Mouse (Mus musculus) gastrocnemius, postnatal 36 days (tissue): ENCODE measurements around the gene Tcte2. TPM values are rescaled to one million over a fixed set of nuclear protein-coding genes. Genes with fewer than 3 reads are reported as not detected.

Experiments used
- DNase-seq, 2 experiments: peaks; one replicate each; pipeline ENCODE4 v3.0.0; 2022
- intact Hi-C: fragments of 180-260 bp; cut with DNase I; formaldehyde crosslinking; loops from one replicate; pipeline ENCODE4 v1.15.1; 2025
- total RNA-seq, 2 experiments: library from RNA; stranded (reverse); gene quantifications; 2 replicates each; pipeline ENCODE4 v1.2.3; 2021

The Tcte2 gene
- total RNA-seq, 2 experiments from 2014 or later = 0.48 to 1.5 TPM

- intact Hi-C loops = no loop called here
- DNase-seq = no peak
These were observed 13.9 kb downstream of the Tcte2 start for GRCm38 (mm10) chr17:13747681-13748080.

DNA sequence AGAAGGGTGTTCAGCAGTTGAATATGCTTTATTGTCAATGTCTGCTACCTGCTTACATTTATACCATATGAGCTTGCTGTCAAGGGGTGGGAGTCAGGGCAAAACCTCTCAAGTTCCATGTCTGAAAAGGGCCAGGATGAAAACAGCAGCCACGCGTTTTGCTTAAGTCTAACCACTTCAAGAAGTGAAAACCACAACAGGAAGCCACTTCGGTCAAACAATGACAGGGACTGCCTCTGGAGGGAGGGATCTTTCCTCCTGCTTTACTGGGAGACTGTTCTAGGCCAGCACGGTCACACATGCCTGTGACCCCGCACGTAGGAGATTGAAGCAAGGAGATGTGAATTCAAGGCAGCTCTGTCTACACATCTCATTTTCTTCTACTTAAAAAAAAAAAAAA is 15.3 kb downstream of the Tcte2 start:
- intact Hi-C loops = no loop called here
- DNase-seq = no peak

DNA sequence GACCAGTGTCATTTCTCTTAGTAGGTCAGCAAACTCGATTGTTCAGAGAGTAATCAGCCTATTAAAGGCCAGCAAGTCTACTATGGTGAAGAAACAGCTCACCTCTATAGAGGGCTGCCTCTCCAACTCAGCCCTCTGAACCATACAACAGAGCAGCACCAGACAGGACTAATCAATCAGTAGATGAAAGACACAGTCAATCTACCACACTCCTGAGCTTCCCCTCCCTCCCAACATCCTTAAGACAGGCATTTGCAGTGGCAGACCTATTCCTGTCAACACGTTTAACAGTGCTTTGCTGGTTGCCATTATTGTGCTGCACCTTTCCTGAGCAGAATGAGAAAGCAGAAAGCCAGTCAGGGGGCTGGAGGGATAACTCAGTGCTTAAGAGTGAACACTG is 16.3 kb downstream of the Tcte2 start:
- DNase-seq = no peak
- intact Hi-C loops = no loop called here

GRCm38 (mm10) chr17:13744824-13745223 is 16.8 kb downstream of the Tcte2 start:
- DNase-seq = no peak
- intact Hi-C loops = no loop called here

DNA sequence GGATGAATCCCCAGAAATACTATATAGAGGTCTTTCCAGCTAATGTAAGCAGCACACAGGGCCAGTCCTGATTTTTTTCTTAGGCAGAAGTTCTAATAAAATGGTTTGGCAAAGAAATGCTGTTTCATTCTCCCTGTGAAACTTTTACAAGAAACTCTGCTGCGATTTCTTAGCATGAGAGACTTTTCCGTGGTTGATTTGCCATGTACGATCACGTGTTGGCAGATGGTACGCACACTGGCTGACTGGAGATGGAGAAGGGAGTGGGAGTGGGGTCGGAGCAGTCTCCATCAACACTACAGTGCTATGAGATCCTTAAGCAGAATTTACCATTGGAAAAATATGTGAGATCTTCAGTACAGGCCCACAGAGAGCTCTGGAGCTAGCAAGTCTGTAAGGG is 17.4 kb downstream of the Tcte2 start:
- no peak for DNase-seq
- intact Hi-C loops = no loop called here

DNA sequence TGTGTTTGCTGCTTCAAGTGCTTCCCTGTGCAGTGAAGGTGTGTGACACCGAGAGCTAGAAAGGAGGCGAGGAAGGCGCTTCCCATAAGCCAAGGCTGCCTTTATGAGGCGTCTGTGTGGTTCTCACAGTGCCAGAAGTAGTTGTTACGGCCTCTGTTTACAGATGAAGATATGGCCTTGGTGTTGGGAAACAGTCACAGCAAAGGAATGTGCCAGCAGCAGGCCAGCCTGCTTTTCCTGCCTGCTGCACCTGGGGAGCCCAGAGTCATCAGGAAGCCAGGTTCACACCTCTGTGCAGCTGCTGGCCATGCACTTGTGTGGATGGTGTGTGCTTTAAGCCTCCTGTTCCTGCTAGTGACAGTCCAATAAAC is 17.9 kb downstream of the Tcte2 start:
- intact Hi-C loops = no loop called here

GRCm38 (mm10) chr17:13742941-13743708 is 18.5 kb downstream of the Tcte2 start:
- DNase-seq = no peak
- intact Hi-C loops = no loop called here

More for the DNA sequence above, 17.9 kb downstream of the Tcte2 start:
- no peak for DNase-seq

GRCm38 (mm10) chr17:13742334-13742733 is 19.3 kb downstream of the Tcte2 start:
- intact Hi-C loops = no loop called here
- DNase-seq = no peak

DNA sequence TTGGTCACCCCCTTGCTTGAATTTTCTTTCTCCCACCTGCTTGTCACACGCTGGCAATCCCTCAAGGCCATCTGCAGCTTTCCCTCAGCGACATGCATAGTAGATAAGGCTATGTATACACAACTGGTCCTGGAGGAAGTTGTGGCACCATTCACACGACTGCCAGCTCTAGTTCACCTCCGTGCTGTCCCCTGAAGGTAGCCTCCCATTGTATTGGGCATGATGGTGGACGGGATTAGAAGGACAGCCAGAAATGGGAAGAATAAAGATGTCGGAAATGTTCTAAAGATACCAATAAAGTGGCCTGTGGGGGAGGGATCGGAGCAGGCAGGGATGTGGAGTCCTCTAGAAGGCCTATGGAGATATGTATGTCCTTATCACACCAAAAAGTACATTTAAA is 20.0 kb downstream of the Tcte2 start:
- intact Hi-C loops = no loop called here
- no peak for DNase-seq

DNA sequence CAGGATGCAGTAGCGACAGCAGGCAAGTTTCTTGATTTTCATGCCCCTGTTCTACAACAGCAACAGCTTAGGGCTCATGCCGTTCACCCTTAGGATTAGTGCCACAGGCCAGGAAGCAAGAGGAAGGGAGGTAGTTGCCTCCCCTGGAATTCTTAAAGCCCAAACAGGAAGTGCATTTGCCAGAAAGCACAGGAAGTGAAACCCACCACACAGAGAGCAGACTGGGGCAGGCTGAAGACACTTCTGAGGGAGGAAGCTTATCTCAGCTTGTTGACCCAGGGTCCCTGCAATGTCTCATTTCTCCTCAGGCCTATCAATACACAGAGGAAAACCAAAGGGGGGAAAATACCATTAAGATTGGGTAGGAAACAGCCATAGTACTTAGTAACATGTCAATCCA is 20.8 kb downstream of the Tcte2 start:
- intact Hi-C loops = no loop called here
- DNase-seq = no peak

DNA sequence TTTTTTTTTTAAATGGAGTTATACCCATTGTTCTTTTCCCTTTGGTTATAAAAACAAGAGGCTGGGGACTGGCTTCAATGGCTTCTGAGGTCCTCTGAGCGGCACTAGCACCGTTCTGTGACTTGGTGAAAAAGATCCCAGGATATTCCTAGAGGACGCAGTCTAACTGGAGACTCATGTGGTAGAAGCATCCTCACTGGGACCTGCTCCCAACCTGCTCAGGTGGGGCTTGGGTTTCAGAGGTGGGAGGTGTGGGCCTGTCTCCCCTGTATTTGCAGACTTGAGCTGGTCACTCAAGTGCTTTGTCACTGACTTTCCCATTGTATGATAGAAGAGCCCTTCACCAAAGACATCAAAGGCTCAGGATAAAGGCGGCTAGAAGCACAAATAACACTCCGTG is 21.6 kb downstream of the Tcte2 start:
- intact Hi-C loops = no loop called here
- no peak for DNase-seq

GRCm38 (mm10) chr17:13738916-13739315 is 22.7 kb downstream of the Tcte2 start:
- no peak for DNase-seq
- intact Hi-C loops = no loop called here

DNA sequence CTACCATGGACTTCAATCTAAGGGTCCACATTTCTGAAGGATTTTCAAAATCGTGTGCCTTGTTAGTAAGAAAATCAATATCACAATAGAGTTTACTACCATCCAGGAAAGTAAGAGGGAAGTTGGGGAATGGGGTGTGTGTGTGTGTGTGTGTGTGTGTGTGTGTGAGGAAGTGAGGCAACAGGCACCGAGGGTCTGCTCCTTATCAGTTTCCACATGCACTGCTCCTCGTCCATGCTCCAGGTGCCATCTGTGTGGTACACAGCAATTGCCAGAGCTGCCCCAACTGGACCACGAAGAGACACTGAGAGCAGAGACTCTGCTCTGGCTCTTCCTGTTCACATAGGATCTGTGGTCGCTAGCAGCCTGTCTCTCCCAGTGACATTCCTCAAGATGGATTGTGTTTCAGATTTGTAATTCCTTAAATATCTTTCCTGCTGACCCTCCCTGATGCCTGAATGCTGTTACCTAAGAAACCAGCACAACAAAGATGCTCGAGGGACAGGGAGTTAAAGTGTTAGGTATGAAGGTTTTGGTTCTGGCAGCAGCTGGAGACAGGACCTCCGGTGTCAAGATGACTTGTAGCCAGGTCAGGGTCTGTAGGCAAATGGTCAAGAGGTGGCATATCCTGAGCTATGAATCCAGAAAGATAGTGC is 23.4 kb downstream of the Tcte2 start:
- intact Hi-C loops = no loop called here
- DNase-seq = no peak

DNA sequence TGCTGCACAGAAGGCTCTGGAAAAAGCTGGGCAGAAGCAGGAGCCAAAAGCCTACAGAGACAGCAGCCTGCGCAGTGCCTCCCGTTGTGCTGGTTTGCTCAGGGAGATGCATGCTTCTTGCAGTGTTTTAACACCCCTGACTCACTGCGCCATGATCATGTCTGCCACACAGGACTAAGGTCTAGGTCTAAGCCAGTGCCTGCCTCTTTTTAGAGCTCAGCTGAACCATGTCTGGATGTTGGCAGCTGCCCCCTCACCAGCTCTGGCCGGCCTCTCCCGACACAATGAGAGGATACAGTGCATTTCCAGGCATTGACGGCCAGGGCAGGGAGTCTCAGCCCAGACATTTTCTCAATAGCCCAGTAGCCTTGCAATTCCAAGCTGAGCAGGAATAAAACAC is 24.3 kb downstream of the Tcte2 start:
- no peak for DNase-seq
- intact Hi-C loops = no loop called here

GRCm38 (mm10) chr17:13735803-13736282 is 25.8 kb downstream of the Tcte2 start:
- no peak for DNase-seq
- intact Hi-C loops = no loop called here

GRCm38 (mm10) chr17:13735057-13735456 is 26.6 kb downstream of the Tcte2 start:
- DNase-seq = no peak

DNA sequence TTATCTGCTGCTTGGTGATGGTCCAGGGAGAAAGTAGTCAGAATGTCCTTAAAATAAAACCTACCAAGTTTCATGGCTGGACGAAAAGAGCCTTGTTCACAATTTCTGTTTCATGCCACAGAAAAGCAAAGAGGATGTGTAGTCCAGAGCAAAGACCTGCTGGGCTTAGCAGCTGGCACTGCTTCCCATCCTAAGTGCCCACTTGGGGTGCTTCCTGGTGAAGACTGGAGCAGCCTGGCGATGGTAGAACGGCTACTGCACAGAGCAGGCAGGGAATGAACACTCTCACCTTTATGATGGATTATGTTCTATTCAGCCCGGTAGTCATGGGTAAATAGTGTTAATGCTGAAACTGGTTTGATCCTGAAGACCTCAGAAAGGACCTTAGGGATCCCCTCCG is 27.7 kb downstream of the Tcte2 start:
- no peak for DNase-seq
- intact Hi-C loops = no loop called here

More at GRCm38 (mm10) chr17:13735057-13735456, 26.6 kb downstream of the Tcte2 start:
- intact Hi-C loops = no loop called here

- no peak for DNase-seq
- intact Hi-C loops = no loop called here
These were observed 28.9 kb downstream of the Tcte2 start for GRCm38 (mm10) chr17:13732685-13733084.

DNA sequence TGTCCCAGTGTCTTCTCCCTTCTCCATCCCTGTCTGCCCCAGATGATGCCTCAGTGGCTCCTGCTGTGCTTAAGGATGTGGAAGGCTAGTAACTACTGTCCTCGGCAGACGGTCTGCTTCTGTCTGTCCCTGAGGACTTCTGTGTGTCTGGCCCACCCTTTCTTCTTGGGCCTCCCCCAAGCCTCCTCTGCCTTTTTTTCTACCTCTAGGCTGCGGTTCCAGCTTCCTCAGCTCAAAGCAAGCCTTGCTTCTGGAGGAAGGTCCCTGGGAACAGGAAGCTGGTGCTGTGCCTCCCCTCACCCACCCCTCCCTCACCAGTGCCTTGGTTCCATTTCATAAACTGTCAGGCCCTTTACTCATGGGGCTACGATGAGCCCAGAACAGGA is 29.9 kb downstream of the Tcte2 start:
- intact Hi-C loops = no loop called here
- no peak for DNase-seq

GRCm38 (mm10) chr17:13730980-13731726 is 30.5 kb downstream of the Tcte2 start:
- DNase-seq = no peak

GRCm38 (mm10) chr17:13726832-13727355 is 34.7 kb downstream of the Tcte2 start:
- no peak for DNase-seq
- intact Hi-C loops = no loop called here

More at GRCm38 (mm10) chr17:13730980-13731726, 30.5 kb downstream of the Tcte2 start:
- intact Hi-C loops = no loop called here
